ENCODE assay signal across 12 mouse cellular contexts in the genomic region with DNA sequence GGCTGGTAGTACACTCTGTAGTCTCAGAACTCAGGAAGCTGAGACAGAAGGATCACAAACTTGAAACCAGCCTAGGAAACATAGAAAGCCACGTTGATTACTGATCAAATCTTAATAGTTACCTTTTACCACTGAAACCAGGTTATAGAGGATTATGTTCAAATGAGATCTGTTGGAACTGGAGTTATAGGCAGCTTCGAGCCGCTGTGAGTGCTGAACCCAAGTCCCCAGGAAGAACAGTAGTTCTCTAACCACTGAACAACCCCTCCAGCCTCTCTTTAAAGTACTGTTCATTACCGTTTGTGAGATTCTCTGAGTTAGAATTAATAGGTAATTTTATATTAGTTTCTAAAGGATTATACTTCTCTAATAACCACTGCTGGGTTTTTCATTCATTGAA.
"Had no signal": no experiment of that assay in that cellular context is flagged by ENCODE, and none has a peak within 500 bp of the region (broad histone marks: within the 10 kb centered on the region; RNA-seq: fewer than 3 reads in every experiment).

No protein-coding gene starts in this region.

- DNase-seq: retina, postnatal 1 day; right cerebral cortex, adult 18-20 months; right cerebral cortex, postnatal 14 days; right cerebral cortex, postnatal 25 days; right cerebral cortex, postnatal 4 days; spleen, adult 18-20 months; thymus, adult 18-20 months; thymus, adult 2 months had no signal

- H3K9me3 ChIP-seq: neural tube, embryonic 13.5 days; neural tube, embryonic 15.5 days; stomach, embryonic 15.5 days had no signal

- H3K27me3 ChIP-seq: neural tube, embryonic 13.5 days; neural tube, embryonic 15.5 days; stomach, embryonic 15.5 days had no signal

- H3K4me3 ChIP-seq: neural tube, embryonic 13.5 days; neural tube, embryonic 15.5 days; stomach, embryonic 15.5 days had no signal

- H3K27ac ChIP-seq: neural tube, embryonic 13.5 days; neural tube, embryonic 15.5 days; stomach, embryonic 15.5 days; stomach, postnatal 0 days had no signal

- H3K4me1 ChIP-seq: neural tube, embryonic 13.5 days; neural tube, embryonic 15.5 days; stomach, embryonic 15.5 days had no signal

- H3K36me3 ChIP-seq: neural tube, embryonic 13.5 days; neural tube, embryonic 15.5 days; stomach, embryonic 15.5 days had no signal

- H3K4me2 ChIP-seq: neural tube, embryonic 13.5 days; neural tube, embryonic 15.5 days; stomach, embryonic 15.5 days had no signal

- H3K9ac ChIP-seq: neural tube, embryonic 13.5 days; neural tube, embryonic 15.5 days; stomach, embryonic 15.5 days had no signal
